Mouse (Mus musculus): ENCODE measurements at regions not wholly inside any gene's neighbourhood (a gene's known extent, or its start where the extent isn't known, plus 50 kb on each side); places are given as distances from the start of the nearest gene placed in this dataset.

- no peak for DNase-seq
- Histone ChIP-seq H3K27ac (ENCODE audit: insufficient read depth, low read length) (no peak overlapping the region), H3K4me3 (replicated peaks; ENCODE audit: insufficient read depth, low read depth, low read length) (no peak overlapping the region), H3K4me1 (ENCODE audit: control insufficient read depth, insufficient read depth, low read length) (no peaks in the 10 kb centered on the region), H3K27me3 (ENCODE audit: control insufficient read depth, insufficient read depth, low read length) (no peaks in the 10 kb centered on the region)
- no peak for TF ChIP-seq CTCF (IDR thresholded peaks at IDR 0.05; ENCODE audit: borderline replicate concordance, insufficient read depth, low read depth, low read length)
- no peak for TF ChIP-seq POLR2A (IDR thresholded peaks at IDR 0.05; ENCODE audit: borderline replicate concordance, insufficient read depth, low read length)
- 81% methylated on average over 5 of the region's 5 CpGs for WGBS
Measured at GRCm38 (mm10) chr12:14687263-14687662, 535.4 kb upstream of the Fam84a start.

GRCm38 (mm10) chr12:14676230-14676629, 524.4 kb upstream of the Fam84a start:
- no peak overlapping the region for H3K4me3 ChIP-seq (replicated peaks; ENCODE audit: insufficient read depth, low read depth, low read length)
- TF ChIP-seq CTCF (IDR thresholded peaks at IDR 0.05; ENCODE audit: borderline replicate concordance, insufficient read depth, low read depth, low read length): no peak
- TF ChIP-seq POLR2A (IDR thresholded peaks at IDR 0.05; ENCODE audit: borderline replicate concordance, insufficient read depth, low read length): no peak
- WGBS: 53% methylated on average over 3 of the region's 3 CpGs
- H3K4me1 ChIP-seq (ENCODE audit: control insufficient read depth, insufficient read depth, low read length): no peaks in the 10 kb centered on the region
- DNase-seq: peak in 1 of 2 experiments; percentile 4
- H3K27ac ChIP-seq (ENCODE audit: insufficient read depth, low read length): no peak overlapping the region
- H3K27me3 ChIP-seq (ENCODE audit: control insufficient read depth, insufficient read depth, low read length): no peaks in the 10 kb centered on the region

DNA sequence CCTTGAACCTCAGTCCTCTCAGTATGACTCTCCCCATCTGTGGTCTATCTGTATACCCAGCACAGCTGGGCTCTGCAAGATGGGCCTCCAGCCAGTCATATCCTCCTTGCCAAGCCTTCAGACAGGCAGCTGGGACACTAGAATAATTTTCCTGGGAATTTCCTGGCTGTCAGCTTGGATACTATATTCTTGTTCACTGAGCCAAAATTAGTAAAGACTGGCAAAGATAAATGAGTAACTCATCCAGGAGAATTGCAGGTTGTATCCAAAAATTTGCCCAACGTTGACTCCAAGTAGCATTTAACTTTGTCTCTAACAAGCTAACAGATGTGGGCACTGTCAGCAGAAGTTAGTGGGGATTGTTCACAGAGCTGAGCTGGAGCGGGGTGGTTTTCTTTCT, 514.1 kb upstream of the Fam84a start:
- TF ChIP-seq POLR2A (IDR thresholded peaks at IDR 0.05; ENCODE audit: borderline replicate concordance, insufficient read depth, low read length) (no peak), CTCF (IDR thresholded peaks at IDR 0.05; ENCODE audit: borderline replicate concordance, insufficient read depth, low read depth, low read length) (no peak)
- peak in 1 of 2 experiments; percentile 0 for DNase-seq
- WGBS: 23% methylated on average over 2 of the region's 2 CpGs
- H3K4me1 ChIP-seq (ENCODE audit: control insufficient read depth, insufficient read depth, low read length): no peaks in the 10 kb centered on the region
- H3K27ac ChIP-seq (ENCODE audit: insufficient read depth, low read length): no peak overlapping the region
- H3K4me3 ChIP-seq (replicated peaks; ENCODE audit: insufficient read depth, low read depth, low read length): no peak overlapping the region
- no peaks in the 10 kb centered on the region for H3K27me3 ChIP-seq (ENCODE audit: control insufficient read depth, insufficient read depth, low read length)

Data from cerebellum, adult 2 months (tissue).